Mouse (Mus musculus) ovary, postnatal 14 days (tissue): ENCODE data around the gene Them7.
A peak's percentile ranks its signal among the peaks of the same experiment; 100 is the strongest.

Experiments
- DNase-seq: peaks from one replicate; pipeline ENCODE4 v3.0.0; 2022; ENCODE audit warnings: low spot score

The Them7 gene

GRCm38 (mm10) chr2:105311414-105311813, 87.3 kb downstream of the Them7 start:
- DNase-seq = peak; percentile 13

DNA sequence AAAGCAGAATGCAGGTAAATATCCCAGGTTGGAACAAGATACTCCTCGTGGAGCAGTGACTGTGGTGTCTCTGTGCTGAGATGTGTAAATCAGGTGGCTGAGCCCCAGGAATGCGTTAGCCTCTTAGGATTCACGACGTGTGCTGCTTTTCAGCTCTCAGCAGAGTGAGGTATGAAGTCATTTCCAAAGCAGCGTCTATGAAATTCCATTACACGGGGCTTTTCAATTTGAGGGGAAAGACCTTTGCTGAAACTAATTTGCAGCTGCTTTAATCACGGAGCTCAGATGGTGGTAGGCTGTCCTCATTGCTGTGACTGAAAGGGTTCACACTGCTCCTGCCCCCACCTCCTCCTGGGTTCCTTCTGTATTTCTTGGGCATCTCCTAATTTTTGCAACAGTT, 87.9 kb downstream of the Them7 start:
- DNase-seq = no peak

- DNase-seq = no peak
Observed at GRCm38 (mm10) chr2:105313077-105313476, 89.0 kb downstream of the Them7 start.

DNA sequence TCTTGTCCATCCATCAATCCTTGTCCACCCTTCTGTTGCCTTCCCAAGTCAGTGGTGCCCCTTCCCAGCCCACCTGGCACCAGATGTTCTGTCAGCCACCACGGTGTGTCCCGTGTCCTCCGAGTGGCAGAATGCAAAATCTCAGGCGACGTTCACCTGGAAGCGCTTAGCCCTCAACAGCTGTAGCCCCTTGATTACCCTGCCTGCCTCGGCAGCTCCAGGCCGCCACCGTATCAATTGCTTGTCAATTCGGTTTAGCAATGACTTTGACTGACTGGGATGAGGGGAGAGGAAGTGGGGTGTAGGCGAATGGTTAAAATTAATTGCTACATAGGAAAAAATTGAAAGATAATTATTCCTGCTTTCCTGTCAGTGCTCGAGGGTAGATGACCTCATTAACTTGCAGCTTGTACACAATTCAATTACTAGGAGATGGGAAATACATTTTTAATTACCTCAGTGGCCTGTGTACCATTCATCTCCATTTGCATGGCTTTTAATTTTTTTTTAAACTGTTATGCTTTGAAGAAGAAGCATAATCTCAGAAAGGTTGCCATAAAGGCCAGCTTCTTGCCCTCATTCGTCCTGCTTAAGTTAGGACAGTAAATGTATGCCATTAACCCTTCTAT, 93.5 kb downstream of the Them7 start:
- DNase-seq = no peak

- DNase-seq = no peak
Observed at GRCm38 (mm10) chr2:105326067-105326466, 101.9 kb downstream of the Them7 start.

GRCm38 (mm10) chr2:105330024-105330423, 105.9 kb downstream of the Them7 start:
- DNase-seq = no peak

DNA sequence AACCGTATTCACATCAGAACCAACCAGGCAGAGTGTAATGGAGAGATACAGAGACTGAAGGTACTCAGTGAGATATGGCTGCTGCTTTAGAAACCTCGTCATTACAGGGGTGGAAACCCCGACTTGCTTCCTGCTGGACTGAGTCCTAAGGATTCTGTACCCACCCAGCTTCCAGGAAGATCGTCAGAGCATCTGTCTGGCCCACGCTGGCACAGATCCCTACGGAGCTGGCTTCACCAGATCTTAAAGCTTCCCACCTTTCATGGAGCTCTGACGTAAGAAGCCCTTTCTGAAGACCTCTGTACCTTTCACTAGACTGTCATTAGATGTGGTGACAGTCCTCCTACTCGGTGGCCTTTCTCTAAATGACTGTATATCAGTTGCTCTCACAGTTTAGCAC, 109.0 kb downstream of the Them7 start:
- no peak for DNase-seq

DNA sequence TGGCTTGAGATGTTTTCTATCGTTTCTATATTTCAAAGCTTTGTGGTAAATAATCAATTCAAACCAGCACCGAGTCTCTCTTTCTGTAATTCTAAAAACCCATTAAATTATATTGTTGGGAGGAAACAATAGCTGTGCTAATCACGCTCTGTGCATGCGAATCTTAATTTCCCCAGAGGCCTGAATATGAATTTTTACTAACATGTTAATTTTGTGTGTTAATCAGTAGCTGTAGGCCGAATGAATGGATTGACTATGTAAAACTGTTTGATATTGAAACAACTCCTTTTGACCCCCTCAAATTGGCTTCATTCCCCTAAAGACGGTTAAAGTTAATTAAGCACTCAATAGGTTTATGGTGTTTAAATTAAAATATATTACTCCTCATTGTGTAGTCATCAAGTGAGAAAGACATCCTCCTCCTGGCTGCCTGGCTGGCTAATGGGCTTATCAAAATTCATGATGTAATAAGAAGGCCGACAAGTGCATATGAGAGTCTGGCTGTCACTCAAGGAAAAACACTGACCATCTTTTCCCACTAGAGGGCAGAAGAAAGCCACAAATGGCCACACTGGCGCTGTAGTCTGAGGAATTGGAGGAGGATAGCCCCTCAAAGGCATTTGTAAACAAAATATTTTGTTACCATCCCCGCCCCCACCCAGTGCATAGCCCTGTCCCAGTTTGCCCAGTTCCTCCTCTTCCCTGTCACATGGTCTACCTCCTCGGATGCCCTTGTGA, 110.0 kb downstream of the Them7 start:
- peak; percentile 60 for DNase-seq

DNA sequence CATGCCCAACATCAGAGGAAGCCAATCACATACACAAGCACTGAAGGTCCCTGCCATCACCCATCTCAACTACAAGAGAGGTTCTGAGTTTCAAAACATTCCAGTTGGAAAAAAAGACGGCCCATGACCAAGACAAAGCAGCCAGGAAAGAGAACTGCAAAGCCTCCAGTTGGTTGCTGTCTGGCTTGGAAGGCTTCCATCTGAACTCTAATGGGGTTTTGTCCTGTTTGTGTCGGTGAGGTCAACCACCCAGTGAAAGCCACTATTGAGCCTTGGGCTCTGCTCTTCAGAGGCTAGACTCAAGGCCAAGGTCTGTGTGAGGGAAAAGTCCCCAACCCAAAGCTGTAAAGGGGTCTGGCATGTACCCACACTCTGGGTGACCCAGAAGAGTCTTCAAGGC, 111.5 kb downstream of the Them7 start:
- DNase-seq = no peak

DNA sequence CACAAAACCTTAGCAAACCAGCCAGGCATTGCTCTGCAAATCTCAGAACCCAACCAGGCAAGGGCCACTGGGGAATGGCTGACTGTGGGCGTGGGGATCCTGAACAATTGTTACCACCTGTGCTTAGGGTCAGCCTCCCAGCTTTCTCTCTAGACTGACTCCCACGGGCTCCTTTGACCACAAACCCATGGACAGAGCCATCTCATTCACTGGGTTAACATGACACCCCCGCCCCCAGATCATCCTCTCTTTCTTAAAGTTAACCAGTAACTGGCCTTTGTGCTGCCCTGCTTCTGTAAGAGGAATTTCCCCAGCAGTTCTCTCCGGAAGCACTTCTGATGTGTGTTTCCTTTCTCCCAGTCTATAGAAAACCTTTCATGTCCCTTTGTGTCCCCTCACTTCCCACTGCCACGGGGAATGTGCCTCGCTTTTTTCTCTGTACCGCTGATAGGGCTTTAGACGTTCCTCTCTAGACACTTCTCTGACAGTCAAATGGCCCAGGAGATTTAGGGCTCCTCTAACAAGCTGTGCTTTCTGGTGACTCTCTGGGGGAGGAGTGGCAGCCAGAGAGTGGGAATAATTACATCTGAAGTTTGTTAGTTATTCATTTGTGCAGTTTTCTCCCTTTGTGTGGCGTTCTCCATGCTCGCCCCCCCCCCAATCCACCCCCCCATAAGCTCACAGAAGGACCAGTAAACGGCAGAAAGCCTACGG, 112.4 kb downstream of the Them7 start:
- DNase-seq = no peak

DNA sequence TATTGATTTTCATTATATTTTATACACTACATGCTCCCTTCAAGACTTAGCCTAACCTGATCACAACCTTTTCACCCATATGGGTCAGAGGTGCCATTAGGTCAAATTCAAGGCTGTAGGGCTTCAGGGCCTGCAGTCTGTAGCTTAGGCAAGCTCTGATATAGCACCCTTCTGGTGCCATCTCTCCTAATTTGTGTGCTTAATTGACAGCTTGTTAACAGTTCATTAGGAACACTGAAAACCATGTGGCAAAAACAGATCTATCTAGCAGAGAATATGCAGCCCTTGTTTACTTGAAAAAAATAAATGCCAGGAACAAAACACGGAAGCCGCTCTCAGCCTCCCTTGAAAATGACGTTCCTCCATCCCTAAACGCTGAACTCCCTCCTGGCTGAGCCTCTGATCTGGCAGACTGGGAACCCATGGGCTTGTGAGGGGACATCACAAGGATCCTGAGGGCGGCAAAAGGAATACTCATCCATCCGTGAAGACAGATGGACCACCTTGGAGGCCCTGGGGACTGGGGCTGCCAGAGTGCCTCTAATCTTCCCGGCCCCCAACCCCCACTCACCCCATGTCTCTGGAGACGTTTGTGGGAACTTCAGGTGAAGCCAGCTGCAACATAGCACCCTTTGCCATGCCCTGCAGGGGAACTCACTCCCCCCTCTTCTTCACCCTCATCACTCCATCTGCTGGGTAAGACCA, 113.2 kb downstream of the Them7 start:
- no peak for DNase-seq

DNA sequence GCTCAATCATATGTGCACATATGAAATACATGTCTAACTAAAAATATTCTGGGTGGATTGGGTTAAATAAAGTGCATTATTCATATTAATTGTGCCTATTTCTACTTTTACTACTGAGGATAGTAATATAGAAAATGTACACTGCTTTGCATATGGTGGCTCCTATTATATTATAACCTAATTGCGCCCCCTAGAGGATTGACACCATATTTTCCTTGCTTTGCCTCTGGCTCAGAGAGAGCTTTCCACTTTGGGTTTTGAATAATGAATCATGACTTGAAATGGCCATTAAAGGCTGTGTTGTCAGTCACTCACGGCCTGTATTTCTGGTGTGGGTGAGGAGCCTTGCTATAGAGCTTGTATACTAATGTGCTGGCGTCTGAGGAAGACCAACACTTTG, 115.9 kb downstream of the Them7 start:
- DNase-seq = no peak

DNA sequence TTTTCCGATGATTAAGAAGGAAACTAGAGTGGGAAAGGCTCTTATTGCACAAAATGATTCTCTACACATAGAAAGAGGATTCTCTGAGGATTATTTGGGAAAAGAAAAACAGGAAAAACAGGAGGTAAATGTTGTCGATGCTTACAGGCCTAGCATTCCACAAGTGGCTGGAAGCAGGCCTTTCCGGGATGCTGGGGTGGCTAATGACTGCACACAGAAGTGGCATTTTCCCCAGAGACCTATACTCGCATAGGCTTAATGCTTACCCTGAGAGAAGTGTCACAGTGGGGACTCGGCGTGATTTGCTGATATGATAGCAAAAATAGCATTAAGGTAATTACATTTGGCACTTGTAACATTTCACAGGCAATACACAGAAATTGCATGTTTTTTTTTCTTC, 124.8 kb downstream of the Them7 start:
- DNase-seq = no peak

- DNase-seq = no peak
Observed at GRCm38 (mm10) chr2:105356791-105357190, 132.7 kb downstream of the Them7 start.

GRCm38 (mm10) chr2:105358040-105358439, 133.9 kb downstream of the Them7 start:
- no peak for DNase-seq

DNA sequence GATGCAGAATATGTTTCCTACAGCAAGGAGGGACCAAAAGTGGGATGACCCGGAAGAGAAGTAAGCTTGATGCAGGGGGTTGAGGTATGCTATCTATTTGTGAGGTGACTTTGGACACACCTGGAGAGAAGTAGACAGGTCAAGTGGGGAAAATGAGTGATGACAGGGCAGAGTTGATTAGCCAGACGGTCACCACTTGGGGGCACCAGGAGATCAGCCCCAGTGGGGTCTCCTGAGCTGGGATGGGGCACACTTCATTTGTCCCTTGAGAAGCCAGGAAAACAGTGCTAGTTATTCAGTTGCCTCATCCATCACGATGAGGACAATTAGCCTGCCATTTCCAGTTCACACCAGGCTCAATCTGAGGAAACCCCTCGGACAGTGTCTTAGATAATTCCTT, 143.5 kb downstream of the Them7 start:
- DNase-seq = no peak

GRCm38 (mm10) chr2:105370240-105370639, 146.1 kb downstream of the Them7 start:
- no peak for DNase-seq

GRCm38 (mm10) chr2:105370698-105371097, 146.6 kb downstream of the Them7 start:
- DNase-seq = no peak

GRCm38 (mm10) chr2:105372156-105372555, 148.0 kb downstream of the Them7 start:
- no peak for DNase-seq

- no peak for DNase-seq
Observed at GRCm38 (mm10) chr2:105372727-105373126, 148.6 kb downstream of the Them7 start.

GRCm38 (mm10) chr2:105373658-105374057, 149.5 kb downstream of the Them7 start:
- DNase-seq = no peak

DNA sequence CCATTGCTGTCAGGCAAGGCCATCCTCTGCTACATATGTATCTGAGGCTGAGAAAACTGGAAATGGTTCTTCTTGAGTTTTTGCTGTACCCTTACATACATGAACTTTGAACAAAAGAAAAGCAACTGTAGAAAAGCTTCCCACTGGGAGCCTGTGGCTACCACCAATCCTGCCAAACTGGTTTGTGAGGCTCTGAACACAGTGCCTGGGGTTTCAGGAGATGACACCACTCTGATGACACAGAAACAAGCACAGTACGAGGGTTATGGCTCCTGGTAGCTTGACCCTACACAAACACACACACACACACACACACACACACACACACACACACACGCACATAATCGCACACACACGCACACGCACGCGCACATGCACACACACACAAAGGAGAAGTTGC, 151.1 kb downstream of the Them7 start:
- no peak for DNase-seq

GRCm38 (mm10) chr2:105375705-105376104, 151.6 kb downstream of the Them7 start:
- DNase-seq = no peak
